Mouse (Mus musculus) midbrain, embryonic 15.5 days (tissue): ENCODE measurements around the gene Rptor. TPM values are rescaled to one million over a fixed set of nuclear protein-coding genes. Genes with fewer than 3 reads are reported as not detected.
A peak's percentile ranks its signal among the peaks of the same experiment; 100 is the strongest.

Experiments
- ATAC-seq: fragments of 200-750 bp; cut with Nextera tagmentation; replicated peaks from 2 replicates; pipeline ENCODE4 v1.8.0; 2017; ENCODE audit warnings: moderate TSS enrichment
- H3K27ac ChIP-seq: fragments of 300-500 bp; sonication (generic); 2 replicates; pipeline ENCODE4 v1.5.1; 2015; ENCODE audit warnings: mild to moderate bottlenecking, inconsistent platforms
- H3K27me3 ChIP-seq: fragments of 300-500 bp; sonication (generic); replicated peaks from 2 replicates; pipeline ENCODE4 v1.6.1; 2015; ENCODE audit warnings: inconsistent platforms
- H3K36me3 ChIP-seq: fragments of 300-500 bp; sonication (generic); replicated peaks from 2 replicates; pipeline ENCODE4 v1.6.1; 2015; ENCODE audit warnings: inconsistent platforms
- H3K4me1 ChIP-seq: fragments of 300-500 bp; sonication (generic); 2 replicates; pipeline ENCODE4 v1.6.1; 2015; ENCODE audit warnings: inconsistent platforms
- H3K4me2 ChIP-seq: fragments of 300-500 bp; sonication (generic); 2 replicates; pipeline ENCODE4 v1.6.1; 2015; ENCODE audit warnings: inconsistent platforms, mild to moderate bottlenecking, moderate library complexity
- H3K4me3 ChIP-seq: fragments of 300-500 bp; sonication (generic); 2 replicates; pipeline ENCODE4 v1.5.1; 2015; ENCODE audit warnings: mild to moderate bottlenecking, inconsistent platforms
- H3K9ac ChIP-seq: fragments of 300-500 bp; sonication (generic); 2 replicates; pipeline ENCODE4 v1.6.1; 2015; ENCODE audit warnings: mild to moderate bottlenecking, inconsistent platforms
- H3K9me3 ChIP-seq: fragments of 300-500 bp; sonication (generic); 2 replicates; pipeline ENCODE4 v1.6.1; 2016; ENCODE audit warnings: inconsistent platforms
- WGBS: fragments of 180-500 bp; shearing (Covaris S2); methylation state at CpG from one replicate; pipeline ENCODE4 v1.1.7; 2015; ENCODE audit warnings: mixed read lengths; 5-methylcytosine and 5-hydroxymethylcytosine counted together
- polyA plus RNA-seq: library from polyadenylated mRNA; unstranded; fragments of >200 nt; fragmentation: Nextera tagmentation; extraction: Ambion mirVana; gene quantifications from 2 replicates; pipeline ENCODE4 v1.2.1, GENCODE M21; 2015

Rptor gene
- polyA plus RNA-seq, 1 experiment from 2014 or later: 13.1 TPM

- no peaks in the 10 kb centered on the region for H3K27me3 ChIP-seq
- no peaks in the 10 kb centered on the region for H3K9me3 ChIP-seq
- peaks cover 12% of the 10 kb centered on the region for H3K36me3 ChIP-seq
- ATAC-seq: no peak
- H3K9ac ChIP-seq: no peak overlapping the region
- 91% methylated on average over 4 of the region's 4 CpGs for WGBS
- H3K4me1 ChIP-seq: no peaks in the 10 kb centered on the region
- no peak overlapping the region for H3K4me3 ChIP-seq
- H3K27ac ChIP-seq: no peak overlapping the region
- H3K4me2 ChIP-seq: no peak overlapping the region
Observed at GRCm38 (mm10) chr11:119873643-119874042, 270.9 kb downstream of the Rptor start.

DNA sequence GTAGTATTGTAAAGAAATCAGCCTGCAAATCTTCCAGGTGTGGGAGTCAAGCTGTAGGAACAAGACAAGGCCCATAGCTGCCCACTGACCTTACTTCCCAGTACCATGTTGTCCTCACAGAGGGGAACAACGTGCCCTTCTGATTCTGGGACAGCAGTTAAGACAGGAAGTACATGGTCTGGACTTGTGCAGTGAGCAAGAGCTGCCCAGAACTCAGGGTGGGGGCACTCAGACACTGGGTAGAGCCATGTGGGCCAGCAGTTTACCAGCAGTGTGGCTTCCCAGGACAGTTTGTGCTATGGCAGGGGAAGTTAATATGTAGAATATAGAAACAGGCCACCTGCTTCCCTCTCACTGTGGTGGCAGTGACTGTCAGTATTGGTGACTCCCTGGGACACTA, 272.1 kb downstream of the Rptor start:
- no peak overlapping the region for H3K9ac ChIP-seq
- H3K4me2 ChIP-seq: no peak overlapping the region
- H3K9me3 ChIP-seq: no peaks in the 10 kb centered on the region
- no peak for ATAC-seq
- no peaks in the 10 kb centered on the region for H3K27me3 ChIP-seq
- peaks cover 12% of the 10 kb centered on the region for H3K36me3 ChIP-seq
- H3K4me1 ChIP-seq: no peaks in the 10 kb centered on the region
- H3K27ac ChIP-seq: no peak overlapping the region
- H3K4me3 ChIP-seq: no peak overlapping the region
- 97% methylated on average over 1 of the region's 1 CpGs for WGBS

DNA sequence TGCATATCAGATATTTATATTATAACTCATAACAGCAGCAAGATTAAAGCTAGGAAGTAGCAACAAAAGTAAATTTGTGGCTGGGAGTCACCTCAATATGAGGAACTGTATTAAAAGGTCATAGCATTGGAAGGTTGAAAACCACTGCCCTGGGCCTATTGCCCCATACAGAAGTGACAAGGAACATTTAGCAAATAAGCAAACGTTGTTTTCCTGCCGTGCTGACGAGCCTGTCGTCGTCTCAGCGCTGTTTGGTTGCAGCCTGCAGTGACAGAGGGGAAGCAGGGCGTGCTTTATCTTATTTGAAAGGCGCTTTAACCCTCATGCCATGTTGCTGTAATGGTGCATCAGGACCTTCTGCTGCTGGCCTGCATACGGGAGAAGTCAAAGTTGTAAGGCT, 273.0 kb downstream of the Rptor start:
- no peak overlapping the region for H3K9ac ChIP-seq
- no peak overlapping the region for H3K4me3 ChIP-seq
- 91% methylated on average over 9 of the region's 9 CpGs for WGBS
- H3K36me3 ChIP-seq: peaks cover 12% of the 10 kb centered on the region
- no peak for ATAC-seq
- H3K9me3 ChIP-seq: no peaks in the 10 kb centered on the region
- H3K4me2 ChIP-seq: no peak overlapping the region
- no peaks in the 10 kb centered on the region for H3K27me3 ChIP-seq
- no peak overlapping the region for H3K27ac ChIP-seq
- no peaks in the 10 kb centered on the region for H3K4me1 ChIP-seq

- Histone ChIP-seq H3K9me3 (no peaks in the 10 kb centered on the region), H3K4me3 (no peak overlapping the region), H3K36me3 (peaks cover 11% of the 10 kb centered on the region), H3K27ac (no peak overlapping the region), H3K4me2 (no peak overlapping the region), H3K4me1 (no peaks in the 10 kb centered on the region), H3K27me3 (no peaks in the 10 kb centered on the region), H3K9ac (no peak overlapping the region)
- ATAC-seq: no peak
- WGBS: 90% methylated on average over 7 of the region's 7 CpGs
Observed at GRCm38 (mm10) chr11:119877124-119877523, 274.4 kb downstream of the Rptor start.

DNA sequence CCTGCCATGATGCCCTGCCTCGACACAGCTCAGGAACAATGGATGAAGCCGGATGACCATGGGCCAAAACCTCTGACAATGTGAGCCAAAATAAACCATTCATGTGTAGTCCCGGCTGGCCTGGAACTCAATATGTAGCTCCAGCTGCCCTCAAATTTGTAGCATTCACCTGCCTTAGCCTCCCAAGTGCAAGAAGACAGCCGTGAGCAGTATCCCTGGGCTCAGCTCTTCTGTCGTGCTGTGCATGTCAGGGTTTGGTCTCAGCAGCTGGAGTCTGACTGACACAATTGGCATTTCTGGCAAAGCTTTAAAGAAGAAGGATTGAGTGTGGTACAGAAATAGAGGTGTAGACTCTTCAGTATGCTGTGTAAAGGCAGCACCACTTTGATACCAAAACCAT, 276.9 kb downstream of the Rptor start:
- no peak for ATAC-seq
- Histone ChIP-seq H3K4me2 (no peak overlapping the region), H3K4me3 (no peak overlapping the region), H3K27me3 (no peaks in the 10 kb centered on the region), H3K27ac (no peak overlapping the region), H3K9me3 (no peaks in the 10 kb centered on the region), H3K9ac (no peak overlapping the region), H3K36me3 (no peaks in the 10 kb centered on the region), H3K4me1 (no peaks in the 10 kb centered on the region)
- WGBS: 95% methylated on average over 5 of the region's 5 CpGs

DNA sequence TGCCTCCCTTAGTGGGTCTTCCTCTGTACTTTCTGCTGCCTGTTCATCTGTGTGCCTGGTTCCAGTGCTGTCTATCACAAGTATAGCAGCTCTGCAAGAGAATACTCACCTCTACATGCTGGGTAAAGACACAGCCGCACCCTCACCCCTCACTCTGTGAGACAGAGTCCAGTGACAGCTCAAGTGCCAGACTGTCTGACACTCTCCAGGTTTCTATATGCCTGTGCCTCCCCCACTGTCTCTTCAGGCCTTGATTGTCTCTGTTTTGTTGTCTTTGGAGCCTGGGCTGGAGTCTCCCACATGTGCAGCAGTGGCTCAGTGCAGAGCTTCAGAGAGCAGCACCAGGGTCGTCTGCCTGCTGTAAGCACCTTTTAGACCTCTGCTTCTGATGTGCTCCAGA, 280.9 kb downstream of the Rptor start:
- H3K27me3 ChIP-seq: no peaks in the 10 kb centered on the region
- WGBS: 79% methylated on average over 2 of the region's 2 CpGs
- H3K27ac ChIP-seq: peak overlapping the region; percentile 9; the same call in 1 of the 2 replicates
- H3K4me1 ChIP-seq: no peaks in the 10 kb centered on the region
- H3K36me3 ChIP-seq: peaks cover 12% of the 10 kb centered on the region; the same call in 1 of the 2 replicates
- ATAC-seq: no peak
- H3K4me2 ChIP-seq: no peak overlapping the region
- no peak overlapping the region for H3K4me3 ChIP-seq
- H3K9ac ChIP-seq: no peak overlapping the region
- no peaks in the 10 kb centered on the region for H3K9me3 ChIP-seq

DNA sequence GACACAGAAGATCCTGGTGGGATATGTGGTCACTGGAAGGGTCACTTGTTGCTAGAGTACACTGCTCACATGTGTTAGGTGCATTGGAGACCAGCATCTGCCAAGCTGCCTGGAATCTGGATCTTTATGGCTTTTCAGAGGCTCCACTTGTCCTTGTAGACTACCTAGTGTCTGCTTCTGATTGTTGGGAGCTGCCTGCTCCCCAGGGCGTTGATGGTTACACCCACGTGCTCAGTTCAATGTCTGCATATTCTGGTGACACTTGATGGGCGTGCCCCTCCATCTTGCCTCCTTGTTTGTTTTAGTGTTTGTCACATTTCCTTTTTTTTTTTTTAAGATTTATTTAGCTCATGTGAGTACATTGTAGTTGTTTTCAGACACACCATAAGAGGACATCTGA, 287.3 kb downstream of the Rptor start:
- H3K36me3 ChIP-seq: peaks cover 25% of the 10 kb centered on the region
- 95% methylated on average over 3 of the region's 3 CpGs for WGBS

GRCm38 (mm10) chr11:119891601-119892215, 289.0 kb downstream of the Rptor start:
- ATAC-seq: no peak
- Histone ChIP-seq H3K27me3 (no peaks in the 10 kb centered on the region), H3K4me1 (peaks cover 12% of the 10 kb centered on the region; the same call in 1 of the 2 replicates), H3K36me3 (peaks cover 20% of the 10 kb centered on the region), H3K27ac (no peak overlapping the region), H3K9me3 (no peaks in the 10 kb centered on the region), H3K9ac (no peak overlapping the region), H3K4me3 (no peak overlapping the region), H3K4me2 (no peak overlapping the region)
- 93% methylated on average over 7 of the region's 7 CpGs for WGBS

More for the DNA sequence above, 287.3 kb downstream of the Rptor start:
- Histone ChIP-seq H3K4me1 (peaks cover 12% of the 10 kb centered on the region; the same call in 1 of the 2 replicates), H3K27me3 (no peaks in the 10 kb centered on the region), H3K27ac (no peak overlapping the region), H3K4me3 (no peak overlapping the region), H3K9me3 (no peaks in the 10 kb centered on the region), H3K4me2 (no peak overlapping the region), H3K9ac (no peak overlapping the region)
- ATAC-seq: no peak

DNA sequence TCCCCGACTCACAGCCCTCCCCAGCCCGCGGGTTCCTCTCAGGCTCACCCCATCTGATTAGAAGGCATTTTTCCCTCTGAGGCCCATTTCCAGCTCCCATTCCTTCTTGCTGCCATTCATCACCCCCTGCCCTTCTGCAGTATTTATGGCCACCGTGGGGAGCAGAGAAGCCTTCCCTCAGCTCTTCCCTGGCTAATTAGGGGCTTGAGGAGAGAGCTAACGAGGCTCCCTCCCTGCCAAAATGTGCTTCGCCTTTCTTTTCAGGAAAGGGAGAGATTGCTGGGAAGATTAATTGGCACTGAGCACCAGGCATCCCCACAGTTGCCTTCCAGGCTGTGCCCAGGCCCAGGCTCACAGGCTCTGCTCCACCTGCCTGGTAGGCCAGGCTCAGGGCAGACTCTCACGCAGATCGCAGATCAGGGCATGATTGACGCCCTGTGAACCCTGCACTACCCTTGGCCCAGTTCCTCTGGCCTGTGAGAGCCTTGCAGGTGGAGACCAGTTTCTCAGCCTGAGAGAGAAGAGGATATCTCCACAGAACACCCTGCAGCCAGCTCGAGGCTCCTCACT, 291.0 kb downstream of the Rptor start:
- Histone ChIP-seq H3K9me3 (no peaks in the 10 kb centered on the region), H3K27ac (peak overlapping the region; percentile 77), H3K36me3 (peaks cover 19% of the 10 kb centered on the region), H3K27me3 (no peaks in the 10 kb centered on the region), H3K4me2 (no peak overlapping the region), H3K9ac (0 out of 2 replicates have a peak overlapping the region, but pooled peaks have one; percentile 12), H3K4me1 (peaks cover 12% of the 10 kb centered on the region; the same call in 1 of the 2 replicates), H3K4me3 (no peak overlapping the region)
- 67% methylated on average over 10 of the region's 10 CpGs for whole genome bisulfite sequencing
- ATAC-seq: peak; percentile 53

- no peak for ATAC-seq
- Histone ChIP-seq H3K4me1 (peaks cover 12% of the 10 kb centered on the region; the same call in 1 of the 2 replicates), H3K27me3 (no peaks in the 10 kb centered on the region), H3K4me2 (no peak overlapping the region), H3K27ac (0 out of 2 replicates have a peak overlapping the region, but pooled peaks have one; percentile 77), H3K4me3 (no peak overlapping the region), H3K9me3 (no peaks in the 10 kb centered on the region), H3K9ac (no peak overlapping the region), H3K36me3 (peaks cover 11% of the 10 kb centered on the region)
- 79% methylated on average over 6 of the region's 6 CpGs for WGBS
Observed at GRCm38 (mm10) chr11:119894634-119895033, 291.9 kb downstream of the Rptor start.

DNA sequence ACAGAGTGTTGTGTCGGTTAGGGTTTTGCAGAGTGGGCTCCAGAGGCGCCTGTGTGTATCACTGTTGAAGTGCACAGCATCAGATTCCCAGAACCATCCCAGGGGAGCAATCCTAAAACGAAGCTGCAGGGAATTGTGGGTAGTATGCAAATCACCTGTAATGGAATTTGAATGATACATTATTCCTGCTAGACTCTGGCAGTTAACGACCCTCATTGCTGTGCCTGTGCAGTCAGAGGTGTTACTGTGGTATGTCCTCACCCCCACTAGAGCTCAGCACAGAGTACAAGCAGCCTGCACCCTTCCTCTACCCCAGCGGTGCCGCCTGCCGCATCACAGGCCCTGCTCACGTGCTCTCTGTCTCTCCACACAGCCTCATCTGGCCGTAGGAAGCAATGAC, 294.3 kb downstream of the Rptor start:
- H3K4me3 ChIP-seq: no peak overlapping the region
- H3K9me3 ChIP-seq: no peaks in the 10 kb centered on the region
- peak; percentile 46; the same call in 1 of the 2 replicates for ATAC-seq
- H3K9ac ChIP-seq: no peak overlapping the region
- H3K4me2 ChIP-seq: no peak overlapping the region
- peaks cover 12% of the 10 kb centered on the region; the same call in 1 of the 2 replicates for H3K4me1 ChIP-seq
- peaks cover 4% of the 10 kb centered on the region; the same call in 1 of the 2 replicates for H3K36me3 ChIP-seq
- peak overlapping the region; percentile 77 for H3K27ac ChIP-seq
- 68% methylated on average over 9 of the region's 9 CpGs for WGBS
- no peaks in the 10 kb centered on the region for H3K27me3 ChIP-seq

DNA sequence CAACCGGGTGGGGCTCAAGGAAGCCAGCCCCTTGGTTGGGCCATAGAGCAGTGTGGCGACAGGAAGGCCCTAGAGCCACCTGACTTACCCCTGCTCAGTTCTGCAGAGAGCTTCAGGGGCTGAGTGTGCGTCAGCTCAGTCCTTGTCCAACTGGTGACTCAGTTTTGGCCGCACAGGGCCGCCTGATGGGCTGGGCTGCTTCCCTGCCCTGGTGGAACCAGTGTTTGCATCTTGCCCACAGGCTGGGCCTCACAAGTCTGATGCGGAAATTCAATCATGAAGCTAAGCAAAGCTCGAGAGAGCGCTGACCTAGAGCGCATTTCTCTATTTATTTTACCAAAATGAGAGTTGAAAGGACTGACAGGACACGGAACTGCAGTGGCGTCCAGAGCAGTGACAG, 296.3 kb downstream of the Rptor start:
- no peak overlapping the region for H3K4me3 ChIP-seq
- no peaks in the 10 kb centered on the region for H3K9me3 ChIP-seq
- no peak for ATAC-seq
- H3K9ac ChIP-seq: no peak overlapping the region
- peak overlapping the region; percentile 30; the same call in 1 of the 2 replicates for H3K27ac ChIP-seq
- no peaks in the 10 kb centered on the region for H3K27me3 ChIP-seq
- H3K4me1 ChIP-seq: peaks cover 1% of the 10 kb centered on the region; the same call in 1 of the 2 replicates
- peaks cover 4% of the 10 kb centered on the region; the same call in 1 of the 2 replicates for H3K36me3 ChIP-seq
- no peak overlapping the region for H3K4me2 ChIP-seq
- WGBS: 77% methylated on average over 11 of the region's 11 CpGs

DNA sequence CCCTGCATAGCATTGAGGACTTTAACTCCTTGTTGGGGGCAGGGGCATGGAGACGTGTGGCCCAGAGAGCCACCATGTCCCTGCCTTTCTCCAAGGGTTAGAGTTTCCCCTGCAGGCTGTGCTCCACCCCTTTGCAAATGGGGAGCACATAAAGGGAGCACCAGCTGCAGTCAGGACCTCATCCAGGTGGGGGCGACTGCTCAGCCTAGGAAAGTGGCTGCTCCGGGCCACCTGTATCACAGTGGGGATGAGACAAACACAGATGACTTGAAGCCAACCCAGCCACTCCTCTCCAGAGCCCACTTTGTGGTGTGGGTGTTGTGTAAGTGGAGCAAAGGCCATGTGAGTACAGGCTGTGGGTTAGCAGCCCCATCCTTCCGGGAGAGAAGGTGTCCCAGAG, 298.5 kb downstream of the Rptor start:
- 64% methylated on average over 4 of the region's 4 CpGs for WGBS
- no peaks in the 10 kb centered on the region for H3K9me3 ChIP-seq
- 0 out of 2 replicates have a peak, but pooled peaks cover 3% of the 10 kb centered on the region for H3K27me3 ChIP-seq
- H3K4me2 ChIP-seq: no peak overlapping the region
- no peak overlapping the region for H3K27ac ChIP-seq
- no peak overlapping the region for H3K9ac ChIP-seq
- H3K36me3 ChIP-seq: 0 out of 2 replicates have a peak, but pooled peaks cover 4% of the 10 kb centered on the region
- ATAC-seq: no peak
- H3K4me1 ChIP-seq: no peaks in the 10 kb centered on the region
- no peak overlapping the region for H3K4me3 ChIP-seq
